Mouse (Mus musculus) lung, postnatal 0 days (tissue): ENCODE measurements around the gene Gcdh. TPM values are rescaled to one million over a fixed set of nuclear protein-coding genes. Genes with fewer than 3 reads are reported as not detected.
A peak's percentile ranks its signal among the peaks of the same experiment; 100 is the strongest.

ENCODE experiments used
- ATAC-seq: fragments of 200-750 bp; cut with Nextera tagmentation; 2 replicates; pipeline ENCODE4 v1.8.0; 2017; ENCODE audit warnings: moderate library complexity
- DNase-seq: peaks from one replicate; pipeline ENCODE4 v3.0.0-alpha.2; 2016; ENCODE audit warnings: low spot score
- H3K27ac ChIP-seq: fragments of 300-500 bp; sonication (generic); 2 replicates; pipeline ENCODE4 v1.5.1; 2014; ENCODE audit warnings: antibody characterized with exemption, mild to moderate bottlenecking, low read length, mixed read lengths
- H3K27me3 ChIP-seq: fragments of 300-500 bp; sonication (generic); replicated peaks from 2 replicates; pipeline ENCODE4 v1.6.1; 2014; ENCODE audit warnings: low read length, mixed read lengths; ENCODE audit not compliant: insufficient read depth
- H3K36me3 ChIP-seq: fragments of 300-500 bp; sonication (generic); 2 replicates; pipeline ENCODE4 v1.6.1; 2014; ENCODE audit warnings: low read length, mixed read lengths; ENCODE audit not compliant: insufficient read depth
- H3K4me1 ChIP-seq: fragments of 300-500 bp; sonication (generic); 2 replicates; pipeline ENCODE4 v1.6.1; 2014; ENCODE audit warnings: antibody characterized with exemption, low read depth, low read length, mixed read lengths; ENCODE audit not compliant: insufficient read depth
- H3K4me2 ChIP-seq: fragments of 300-500 bp; sonication (generic); replicated peaks from 2 replicates; pipeline ENCODE4 v1.6.1; 2014; ENCODE audit warnings: low read depth, mild to moderate bottlenecking, low read length, moderate library complexity, mixed read lengths
- H3K4me3 ChIP-seq: fragments of 300-500 bp; sonication (generic); 2 replicates; pipeline ENCODE4 v1.5.1; 2014; ENCODE audit warnings: low read depth, low read length
- H3K9ac ChIP-seq: fragments of 300-500 bp; sonication (generic); replicated peaks from 2 replicates; pipeline ENCODE4 v1.6.1; 2014; ENCODE audit warnings: low read depth, mild to moderate bottlenecking
- H3K9me3 ChIP-seq: fragments of 300-500 bp; sonication (generic); 2 replicates; pipeline ENCODE4 v1.6.1; 2016; ENCODE audit warnings: low read length, mixed read lengths
- CTCF ChIP-seq: IDR thresholded peaks from 2 replicates; pipeline ENCODE4 v1.5.1; 2016; ENCODE audit warnings: antibody characterized with exemption, mild to moderate bottlenecking
- EP300 ChIP-seq: IDR thresholded peaks from 2 replicates; pipeline ENCODE4 v1.6.1; 2016; ENCODE audit warnings: antibody characterized with exemption, mild to moderate bottlenecking, control low read depth
- WGBS: fragments of 180-500 bp; shearing (Covaris S2); extraction: QIAGEN DNeasy Blood & Tissue Kit; methylation state at CpG from one replicate; pipeline ENCODE4 v1.1.7; 2014; 5-methylcytosine and 5-hydroxymethylcytosine counted together
- polyA plus RNA-seq: library from polyadenylated mRNA; unstranded; fragments of >200 nt; fragmentation: Nextera tagmentation; extraction: Ambion mirVana; gene quantifications from 2 replicates; pipeline ENCODE4 v1.2.1, GENCODE M21; 2015

The Gcdh gene
- polyA plus RNA-seq, 1 experiment from 2014 or later = 16.2 TPM

- peaks cover 7% of the 10 kb centered on the region; the same call in 1 of the 2 replicates for H3K4me1 ChIP-seq
- H3K4me3 ChIP-seq = peak overlapping the region; percentile 45
- peak; percentile 64 for DNase-seq
- H3K27me3 ChIP-seq = no peaks in the 10 kb centered on the region
- peak overlapping the region; percentile 91 for H3K4me2 ChIP-seq
- peaks cover 8% of the 10 kb centered on the region; the same call in 1 of the 2 replicates for H3K36me3 ChIP-seq
- no peak overlapping the region; the same call in 1 of the 2 replicates for H3K9ac ChIP-seq
- TF ChIP-seq EP300 (no peak), CTCF (no peak)
- no peaks in the 10 kb centered on the region for H3K9me3 ChIP-seq
- WGBS = 2% methylated on average over 49 of the region's 54 CpGs
- peak; percentile 60 for ATAC-seq
- no peak overlapping the region for H3K27ac ChIP-seq
Measured at GRCm38 (mm10) chr8:84872309-84872965, 21.3 kb downstream of the Gcdh start.

- no peaks in the 10 kb centered on the region for H3K9me3 ChIP-seq
- DNase-seq (peak; percentile 80), ATAC-seq (peak; percentile 90)
- no peak within 1 kb of the TSS; the same call in 1 of the 2 replicates for H3K9ac ChIP-seq
- H3K4me1 ChIP-seq = peaks cover 7% of the 10 kb centered on the region; the same call in 1 of the 2 replicates
- peak; percentile 56 for TF ChIP-seq CTCF
- no peak for TF ChIP-seq EP300
- 12% methylated on average over 40 of the region's 46 CpGs for WGBS
- H3K4me3 ChIP-seq = peak within 1 kb of the TSS; percentile 45
- no peak within 1 kb of the TSS for H3K27ac ChIP-seq
- H3K27me3 ChIP-seq = no peaks in the 10 kb centered on the region
- H3K36me3 ChIP-seq = peaks cover 8% of the 10 kb centered on the region; the same call in 1 of the 2 replicates
- peak within 1 kb of the TSS; percentile 91 for H3K4me2 ChIP-seq
Measured at GRCm38 (mm10) chr8:84871376-84872308, 22.1 kb downstream of the Gcdh start, which contains the start of gene Syce2. Gene Syce2, plus strand, starts transcription at chr8:84872111.

DNA sequence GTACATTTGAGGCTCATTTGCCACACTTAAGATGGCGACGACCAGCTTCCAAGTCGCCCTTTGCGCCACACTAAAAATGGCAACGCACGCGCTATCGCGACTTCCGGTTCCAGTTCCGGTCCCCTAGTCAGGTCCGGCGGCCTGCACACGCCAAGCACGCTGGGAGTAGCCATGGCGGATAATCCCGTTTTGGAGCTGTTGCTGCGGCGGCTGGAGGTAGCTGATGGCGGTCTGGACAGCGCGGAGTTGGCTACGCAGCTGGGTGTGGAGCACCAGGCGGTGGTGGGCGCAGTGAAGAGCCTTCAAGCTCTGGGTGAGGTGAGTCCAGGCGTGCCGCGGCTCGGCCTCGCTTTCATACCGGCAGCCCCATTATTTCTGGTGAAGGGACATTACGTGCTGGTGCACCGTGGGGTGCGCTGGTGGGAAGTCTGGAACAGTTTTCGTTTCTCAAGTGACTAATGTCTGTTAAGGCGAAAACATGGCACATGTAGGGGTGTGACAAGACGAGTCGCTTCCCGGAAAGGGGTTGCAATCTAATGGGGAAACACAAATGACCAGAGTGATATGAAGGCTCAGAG, 36.8 kb downstream of the Gcdh start, which contains the start of gene Farsa:
TSS of gene Farsa (plus strand) at position 126 of the 578 bp plus-strand sequence.
- peak; percentile 99 for ATAC-seq

DNA sequence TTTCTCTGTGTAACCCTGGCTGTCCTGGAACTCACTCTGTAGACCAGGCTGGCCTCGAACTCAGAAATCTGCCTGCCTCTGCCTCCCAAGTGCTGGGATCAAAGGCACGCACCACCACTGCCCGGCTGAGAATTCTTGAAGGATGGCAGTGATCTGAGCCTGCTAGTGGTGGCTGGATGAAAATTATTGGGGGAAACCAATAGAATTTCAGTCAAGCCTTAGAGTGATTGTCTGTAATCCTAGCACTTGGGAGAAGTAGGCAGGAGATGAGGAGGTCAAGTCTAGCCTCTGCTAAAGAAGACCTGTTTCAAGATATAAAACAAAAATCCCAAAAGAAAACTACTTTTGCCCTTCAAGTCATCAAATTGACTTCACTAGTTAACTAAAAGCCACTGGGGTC, 37.3 kb downstream of the Gcdh start:
- Histone ChIP-seq H3K27me3 (no peaks in the 10 kb centered on the region), H3K4me3 (no peak overlapping the region), H3K36me3 (no peaks in the 10 kb centered on the region), H3K4me2 (no peak overlapping the region), H3K27ac (no peak overlapping the region), H3K4me1 (peaks cover 6% of the 10 kb centered on the region; the same call in 1 of the 2 replicates), H3K9me3 (no peaks in the 10 kb centered on the region), H3K9ac (no peak overlapping the region)
- DNase-seq (no peak), ATAC-seq (no peak)
- WGBS = 89% methylated on average over 3 of the region's 3 CpGs
- no peak for TF ChIP-seq EP300
- no peak for TF ChIP-seq CTCF

More for the DNA sequence above, 36.8 kb downstream of the Gcdh start, which contains the start of gene Farsa:
- Histone ChIP-seq H3K9me3 (no peaks in the 10 kb centered on the region), H3K4me1 (peaks cover 6% of the 10 kb centered on the region; the same call in 1 of the 2 replicates), H3K27me3 (no peaks in the 10 kb centered on the region), H3K4me3 (peak within 1 kb of the TSS; percentile 82), H3K9ac (peak within 1 kb of the TSS; percentile 69), H3K36me3 (no peaks in the 10 kb centered on the region), H3K4me2 (peak within 1 kb of the TSS; percentile 75), H3K27ac (peak within 1 kb of the TSS; percentile 74)
- WGBS = under 1% methylated on average over 39 of the region's 39 CpGs
- peak; percentile 95 for DNase-seq
- no peak for TF ChIP-seq EP300
- TF ChIP-seq CTCF = 0 out of 2 replicates have a peak, but pooled peaks have one; percentile 0

- Histone ChIP-seq H3K27ac (peak overlapping the region; percentile 58; the same call in 1 of the 2 replicates), H3K4me3 (peak overlapping the region; percentile 48; the same call in 1 of the 2 replicates), H3K4me2 (peak overlapping the region; percentile 67), H3K9ac (0 out of 2 replicates have a peak overlapping the region, but pooled peaks have one; percentile 23), H3K27me3 (no peaks in the 10 kb centered on the region), H3K36me3 (peaks cover 17% of the 10 kb centered on the region; the same call in 1 of the 2 replicates), H3K4me1 (peaks cover 7% of the 10 kb centered on the region; the same call in 1 of the 2 replicates), H3K9me3 (no peaks in the 10 kb centered on the region)
- DNase-seq = no peak
- no peak for TF ChIP-seq EP300
- no peak for TF ChIP-seq CTCF
- no peak for ATAC-seq
- 40% methylated on average over 6 of the region's 6 CpGs for WGBS
Measured at GRCm38 (mm10) chr8:84847684-84848435, 45.9 kb downstream of the Gcdh start.
